Mouse (Mus musculus) hematopoietic stem cell, adult 5-6 weeks (primary cell): ENCODE results near the gene Zscan22. TPM values are rescaled to one million over a fixed set of nuclear protein-coding genes. Genes with fewer than 3 reads are reported as not detected.
"Not testable (repeated sequence)": the region's sequence is repeated elsewhere in the genome, so short reads cannot be mapped to it uniquely, and the experiment has no call there.

Source experiments
- ATAC-seq, 2 experiments: fragments of 125-278 bp in 1 of 2; replicated peaks in 1 of 2; 2 replicates each; pipeline ENCODE4 v1.8.0; 2016 to 2017; ENCODE audit warnings: inconsistent platforms in 2 of 2, mild to moderate bottlenecking in 2 of 2, moderate number of reproducible peaks in 2 of 2, low read depth in 1 of 2, moderate TSS enrichment in 1 of 2; ENCODE audit not compliant: low FRiP score in 2 of 2, poor library complexity in 2 of 2, severe bottlenecking in 2 of 2, insufficient read depth in 1 of 2, low TSS enrichment in 1 of 2
- total RNA-seq: library from RNA; stranded (forward); fragments of 172-1452, 232-1000 nt; gene quantifications from 2 replicates; pipeline ENCODE4 v1.2.3, GENCODE M21; 2017

Gene Zscan22
- total RNA-seq, 1 experiment from 2014 or later = 4.1 TPM

DNA sequence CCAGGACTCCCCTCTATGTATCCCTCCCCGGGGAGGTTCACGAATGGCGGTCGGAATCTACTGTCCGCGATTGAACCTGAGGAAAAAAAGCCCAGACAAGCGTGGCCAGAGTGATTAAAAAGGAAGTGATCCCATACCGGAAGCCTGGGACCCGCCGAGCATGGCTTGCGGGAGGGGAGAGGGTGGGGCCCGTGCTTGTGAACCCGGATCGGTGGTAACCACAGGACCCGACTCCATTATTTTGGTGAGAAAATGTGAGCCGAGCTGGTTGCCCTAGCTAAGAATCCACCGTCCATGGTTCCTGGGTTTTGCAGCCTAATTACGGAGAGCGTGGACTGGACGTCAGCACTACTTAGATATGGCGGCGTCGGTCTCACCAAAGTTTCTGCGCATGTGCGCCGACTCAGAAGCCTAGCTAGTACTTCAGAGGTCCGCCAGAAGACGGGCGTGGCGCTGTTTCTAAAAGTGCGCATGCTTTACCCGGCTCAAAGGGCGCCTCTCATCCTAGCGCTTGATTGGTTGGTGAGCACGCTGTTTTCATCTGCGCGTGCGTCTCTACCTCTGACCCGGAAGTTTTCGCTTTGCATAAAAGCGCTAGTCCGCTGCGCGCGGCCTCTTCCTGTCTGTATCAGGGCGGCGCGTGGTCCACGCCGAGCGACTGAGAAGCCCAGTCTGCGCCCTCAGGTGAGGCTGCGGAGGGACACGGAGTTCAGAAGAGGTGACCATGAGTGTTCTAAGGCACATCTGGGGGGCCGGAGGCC lies 24.3 kb downstream of the Zscan22 start, which contains the start of gene Rps5:
Gene Rps5 (plus strand): TSS at position 586 of the 761 bp plus-strand sequence.
- peak; percentile 94 to 97 for ATAC-seq

DNA sequence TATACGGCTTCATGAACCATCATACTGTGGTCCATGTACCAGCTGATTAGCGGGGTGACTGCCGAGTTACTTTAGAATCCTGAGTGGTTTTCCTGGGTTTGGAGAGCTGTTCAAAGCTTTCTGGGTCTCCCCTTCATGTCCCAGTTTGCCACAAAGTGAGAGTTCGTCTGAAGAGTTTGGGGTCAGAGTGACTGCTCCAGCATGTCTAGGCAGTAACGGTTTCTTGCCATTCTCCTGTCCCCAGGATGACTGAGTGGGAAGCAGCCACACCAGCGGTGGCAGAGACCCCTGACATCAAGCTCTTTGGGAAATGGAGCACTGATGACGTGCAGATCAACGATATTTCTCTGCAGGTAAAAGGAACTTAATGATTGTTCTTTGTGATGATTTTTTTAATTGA lies 25.1 kb downstream of the Zscan22 start:
- ATAC-seq = no peak

DNA sequence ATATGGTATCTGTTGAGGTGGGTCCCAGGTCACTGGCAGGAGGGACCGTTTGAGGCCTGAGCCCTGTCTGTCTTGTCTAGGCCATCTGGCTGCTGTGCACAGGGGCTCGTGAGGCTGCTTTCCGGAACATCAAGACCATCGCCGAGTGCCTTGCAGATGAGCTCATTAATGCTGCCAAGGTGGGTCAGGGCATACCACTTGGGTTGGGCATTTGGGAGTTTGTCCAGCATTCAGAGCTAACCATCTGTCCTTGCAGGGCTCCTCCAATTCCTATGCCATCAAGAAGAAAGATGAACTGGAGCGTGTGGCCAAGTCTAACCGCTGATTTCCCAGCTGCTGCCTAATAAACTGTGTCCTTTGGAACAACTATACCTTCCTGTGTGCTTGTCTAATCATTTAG lies 28.7 kb downstream of the Zscan22 start:
- ATAC-seq = no peak

DNA sequence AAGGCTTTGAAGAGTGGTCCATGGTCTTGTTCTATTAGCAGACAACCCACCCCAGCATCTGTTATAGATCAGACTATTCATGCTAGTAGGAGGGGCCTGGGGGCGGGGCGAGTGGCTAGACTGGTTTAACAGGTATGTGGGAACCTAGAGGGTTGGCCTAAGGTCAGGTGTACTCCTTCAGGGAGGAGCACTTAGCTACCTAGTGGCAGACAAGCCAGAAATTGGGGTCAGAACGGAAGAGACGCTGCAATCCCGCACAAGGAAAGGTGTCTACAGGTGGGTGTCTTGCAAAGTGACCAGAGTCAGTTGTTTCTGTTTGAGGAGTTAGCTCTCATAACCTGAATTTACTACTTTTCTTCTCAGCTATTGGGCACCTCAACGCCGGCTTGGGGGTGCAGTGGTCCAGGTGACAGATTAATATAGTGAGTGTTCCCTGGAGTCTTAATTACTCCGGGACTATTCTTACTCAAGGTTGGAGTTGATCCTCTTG lies 29.6 kb downstream of the Zscan22 start, which contains the start of gene Rnf225:
Gene Rnf225 (plus strand): TSS at position 226 of the 490 bp plus-strand sequence.
- no peak for ATAC-seq

DNA sequence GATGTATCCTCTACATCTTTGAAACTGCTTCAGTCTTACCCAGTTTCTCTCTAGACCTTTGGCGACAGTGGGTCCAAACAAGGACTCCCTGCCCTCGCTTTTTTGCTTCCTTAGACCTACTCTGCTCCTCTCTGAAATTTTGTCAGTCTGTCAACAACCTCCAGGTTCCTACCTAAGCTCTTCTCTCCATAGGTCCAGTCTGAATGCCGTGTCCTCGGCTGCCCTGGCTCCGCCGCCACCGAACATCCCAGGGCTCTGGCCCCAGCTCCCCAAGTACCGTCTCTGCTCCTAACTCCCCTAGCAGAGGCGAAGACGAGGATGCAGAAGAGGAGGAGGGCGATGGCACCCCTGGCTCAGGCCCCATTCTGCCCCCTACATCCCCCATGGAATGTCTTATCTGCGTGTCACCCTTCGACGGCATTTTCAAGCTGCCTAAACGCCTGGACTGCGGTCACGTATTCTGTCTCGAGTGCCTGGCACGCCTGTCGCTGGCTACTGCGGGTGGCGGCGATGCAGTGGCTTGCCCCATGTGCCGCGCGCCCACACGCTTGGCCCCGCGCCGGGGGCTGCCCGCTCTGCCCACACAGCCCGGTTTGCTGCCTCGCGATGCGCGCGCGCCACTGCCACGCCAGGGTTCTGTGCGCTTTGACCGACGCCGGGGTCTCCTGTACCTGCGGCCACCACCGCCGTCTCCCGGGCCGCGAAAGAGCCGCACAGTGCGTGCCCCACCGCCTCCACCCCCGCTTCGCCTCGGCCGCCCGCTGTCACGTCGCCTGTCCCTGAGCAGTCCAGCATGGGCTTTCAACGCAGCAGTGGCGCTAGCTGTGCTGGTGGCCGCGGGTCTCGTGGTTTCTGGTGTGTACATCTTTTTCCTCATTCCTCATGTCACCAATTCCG lies 30.3 kb downstream of the Zscan22 start:
- ATAC-seq = peak; percentile 5 to 48; a peak in 2 of 4 replicates

DNA sequence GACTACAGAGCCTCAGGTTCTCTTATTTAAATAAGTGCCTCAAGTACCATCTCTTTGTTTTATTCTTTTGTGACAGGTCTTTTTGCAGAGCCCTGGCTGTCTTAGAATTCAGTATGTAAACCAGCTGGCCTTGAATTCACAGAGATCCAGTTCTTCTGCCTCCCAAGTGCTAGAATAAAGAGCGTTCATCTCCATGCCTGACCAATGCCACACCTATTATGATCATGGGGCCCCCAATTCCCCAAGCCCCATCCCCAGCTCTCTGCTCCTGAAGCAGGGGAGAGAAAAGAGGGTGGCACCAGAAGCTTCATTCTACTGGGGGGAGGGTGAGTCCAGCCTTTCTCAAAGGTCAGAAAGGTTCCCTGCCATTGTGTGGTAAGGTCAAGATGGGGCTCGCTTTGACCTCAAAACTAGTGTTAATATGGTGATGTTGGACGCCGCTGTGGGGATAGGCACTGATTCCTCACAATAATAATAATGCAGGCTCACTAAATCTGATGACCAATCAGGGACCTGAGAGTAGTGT lies 36.1 kb downstream of the Zscan22 start:
- no peak for ATAC-seq

DNA sequence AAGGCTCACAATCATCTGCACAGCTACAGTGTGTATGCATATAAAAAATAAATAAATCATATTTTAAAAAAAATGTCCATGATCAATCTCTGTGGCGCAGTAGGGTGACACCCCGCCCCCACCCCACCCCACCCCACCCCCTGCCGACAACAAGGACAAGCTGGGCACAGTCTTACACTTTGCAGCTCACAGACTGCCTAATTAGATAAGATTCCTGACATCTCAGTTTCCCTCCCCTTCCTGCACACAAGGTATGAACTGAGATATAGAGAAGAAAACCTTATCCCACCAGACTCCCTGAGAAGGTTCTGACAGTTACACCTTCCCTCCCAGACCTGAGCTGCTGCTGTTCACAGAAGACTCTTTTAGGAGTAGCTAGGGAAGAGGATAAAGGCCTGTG lies 37.2 kb downstream of the Zscan22 start:
- ATAC-seq = no peak

DNA sequence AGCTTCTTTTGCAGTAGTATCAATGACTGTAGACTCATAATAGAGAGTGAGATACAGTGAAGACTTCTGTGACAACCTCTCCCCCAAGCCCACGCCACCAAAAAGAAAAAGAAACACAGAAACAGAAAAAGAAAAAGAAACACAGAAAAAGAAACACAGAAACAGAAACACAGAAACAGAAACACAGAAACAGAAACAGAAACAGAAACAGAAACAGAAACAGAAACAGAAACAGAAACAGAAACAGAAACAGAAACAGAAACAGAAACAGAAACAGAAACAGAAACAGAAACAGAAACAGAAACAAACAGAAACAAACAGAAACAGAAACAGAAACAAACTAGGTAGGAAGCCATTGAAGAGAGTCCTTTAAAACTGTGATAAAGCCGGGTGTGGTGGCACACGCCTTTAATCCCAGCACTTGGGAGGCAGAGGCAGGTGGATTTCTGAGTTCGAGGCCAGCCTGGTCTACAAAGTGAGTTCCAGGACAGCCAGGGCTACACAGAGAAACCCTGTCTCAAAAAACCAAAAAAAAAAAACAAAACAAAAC lies 39.7 kb downstream of the Zscan22 start:
- not testable (repeated sequence) for ATAC-seq

DNA sequence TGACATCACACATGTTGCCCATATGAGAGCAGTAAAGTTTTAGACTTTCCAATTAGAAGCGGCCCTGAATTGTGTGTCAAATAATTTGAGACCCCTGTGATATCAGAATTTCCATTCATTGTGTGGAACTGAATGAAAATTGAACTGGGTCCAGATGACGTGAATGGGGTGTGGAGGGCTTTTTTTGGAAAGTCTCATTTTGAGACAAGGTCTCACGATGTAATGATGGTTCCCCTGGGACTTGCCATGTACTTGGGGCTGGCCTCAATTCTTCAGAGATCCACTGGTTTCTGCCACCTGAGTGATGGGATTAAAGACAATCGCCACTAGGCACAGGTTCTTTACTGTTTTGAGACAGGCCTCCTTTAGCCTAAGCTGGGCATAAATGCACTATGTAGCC lies 43.0 kb downstream of the Zscan22 start:
- ATAC-seq = no peak

DNA sequence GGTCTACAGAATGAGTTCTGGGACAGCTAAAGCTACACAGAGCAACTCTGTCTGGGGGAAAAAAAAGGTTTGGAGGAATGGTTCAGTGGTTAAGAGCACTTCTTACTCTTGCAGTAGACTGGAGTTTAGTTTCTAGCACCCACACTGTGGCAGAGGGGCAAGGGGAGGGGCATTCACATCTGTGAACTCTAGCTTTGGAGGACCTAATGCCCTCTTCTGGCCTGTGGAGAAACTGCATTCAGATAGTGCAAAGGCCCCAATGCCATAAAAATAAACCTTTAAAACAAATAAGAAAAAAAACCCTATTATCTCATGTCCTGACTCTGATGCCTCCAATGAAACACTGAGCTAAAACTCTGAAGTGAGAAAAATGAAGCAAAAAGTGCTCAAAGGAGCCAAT lies 45.9 kb downstream of the Zscan22 start:
- ATAC-seq = peak; percentile 78 to 88; a peak in 3 of 4 replicates

DNA sequence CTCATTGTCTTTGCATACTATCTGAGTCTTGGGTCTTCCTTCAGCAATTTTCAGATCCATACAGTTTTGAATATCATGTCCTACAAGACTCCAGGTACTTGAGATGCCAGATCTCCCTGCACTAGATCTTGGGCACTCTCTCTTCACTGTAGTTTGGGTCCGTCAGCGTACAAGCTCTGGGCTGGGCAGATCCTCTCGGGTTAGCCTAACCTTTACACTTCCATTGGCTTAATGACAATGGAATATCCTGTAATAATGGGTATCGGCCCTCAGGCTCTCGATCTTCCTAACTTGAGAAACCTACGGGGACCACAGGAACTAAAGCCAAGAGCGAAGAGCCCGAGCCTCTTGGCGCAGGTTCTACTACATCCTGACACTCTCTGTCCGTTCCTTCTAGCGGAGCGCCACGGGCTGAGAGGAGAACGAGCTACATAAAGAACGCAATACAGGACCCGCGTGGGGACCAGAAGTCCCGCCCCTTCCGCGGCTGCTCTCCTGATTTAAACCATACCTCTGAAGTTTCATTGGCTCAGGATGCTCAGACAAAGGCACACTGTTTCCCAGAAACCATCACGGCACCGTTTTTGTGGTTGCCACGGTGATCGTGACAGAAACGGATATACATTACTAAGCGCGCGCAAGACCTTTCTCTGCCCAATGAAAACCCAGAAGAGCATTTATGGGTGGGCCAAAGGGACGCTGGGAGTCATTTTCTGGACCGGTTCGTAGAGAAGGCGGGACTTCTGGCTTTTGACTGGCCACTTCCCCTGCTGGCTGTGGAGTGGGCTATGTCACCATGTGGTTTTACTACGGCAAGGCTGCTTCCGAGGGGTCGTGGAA lies 51.6 kb downstream of the Zscan22 start:
- peak; percentile 96 to 97 for ATAC-seq

DNA sequence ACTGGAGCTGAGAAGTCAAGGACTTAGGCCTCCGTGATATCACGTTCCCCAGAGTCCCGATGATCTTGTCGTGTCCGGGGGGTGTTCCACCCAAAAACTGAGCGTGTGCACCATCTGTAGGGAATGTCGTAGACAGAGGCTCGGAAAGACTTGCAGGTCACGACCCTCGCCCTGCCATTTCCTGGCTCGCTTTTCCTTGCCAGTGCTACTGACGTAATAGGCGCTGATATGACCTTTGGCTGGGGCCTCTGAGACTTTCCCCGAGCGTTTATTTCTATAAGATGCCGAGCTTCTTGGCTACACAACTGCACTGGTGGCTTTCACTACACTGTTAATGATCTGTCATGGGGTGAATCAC lies 52.2 kb downstream of the Zscan22 start:
- no peak; a peak in 1 of 4 replicates for ATAC-seq

DNA sequence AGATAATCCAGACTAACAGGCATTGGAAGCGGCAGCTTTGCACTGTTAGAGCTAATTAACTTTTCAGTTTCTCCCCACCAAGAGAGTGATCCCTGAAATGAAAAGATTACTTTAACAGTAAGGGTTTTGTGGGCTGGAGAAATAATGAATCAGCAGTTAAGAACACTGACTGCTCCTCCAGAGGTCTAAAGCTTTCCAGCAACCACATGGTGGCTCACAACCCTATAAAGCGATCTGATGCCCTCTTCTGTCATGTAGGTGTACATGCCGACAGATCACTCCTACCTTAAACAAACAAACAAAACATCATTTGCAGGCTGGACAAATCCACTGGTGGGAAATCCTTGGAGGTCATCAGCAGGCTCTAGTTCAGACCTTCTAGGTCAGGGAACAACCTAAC lies 57.3 kb downstream of the Zscan22 start:
- ATAC-seq = peak; percentile 79 to 87

DNA sequence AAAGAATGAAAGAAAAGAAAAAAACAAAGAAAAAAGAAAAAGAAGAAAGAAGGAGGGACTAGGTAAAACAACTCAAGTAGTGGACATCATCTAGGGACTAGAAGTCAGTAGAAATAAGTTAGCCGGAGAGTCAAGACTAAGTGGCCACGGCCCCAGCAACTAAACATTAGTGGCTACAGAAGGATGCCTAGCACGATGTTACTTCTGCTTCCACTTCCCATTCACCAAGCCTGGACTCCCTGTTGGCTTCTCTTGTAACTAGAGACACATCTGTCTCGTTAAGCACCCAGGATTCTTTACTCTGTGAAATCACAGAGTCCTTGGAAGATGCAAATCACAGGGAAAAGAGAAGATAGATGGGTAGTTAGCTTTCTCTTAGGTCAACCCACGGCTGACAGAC lies 59.9 kb downstream of the Zscan22 start:
- ATAC-seq = no peak
